Mouse (Mus musculus): Measurements from ENCODE around the gene Cenpl.

Cenpl gene

DNA sequence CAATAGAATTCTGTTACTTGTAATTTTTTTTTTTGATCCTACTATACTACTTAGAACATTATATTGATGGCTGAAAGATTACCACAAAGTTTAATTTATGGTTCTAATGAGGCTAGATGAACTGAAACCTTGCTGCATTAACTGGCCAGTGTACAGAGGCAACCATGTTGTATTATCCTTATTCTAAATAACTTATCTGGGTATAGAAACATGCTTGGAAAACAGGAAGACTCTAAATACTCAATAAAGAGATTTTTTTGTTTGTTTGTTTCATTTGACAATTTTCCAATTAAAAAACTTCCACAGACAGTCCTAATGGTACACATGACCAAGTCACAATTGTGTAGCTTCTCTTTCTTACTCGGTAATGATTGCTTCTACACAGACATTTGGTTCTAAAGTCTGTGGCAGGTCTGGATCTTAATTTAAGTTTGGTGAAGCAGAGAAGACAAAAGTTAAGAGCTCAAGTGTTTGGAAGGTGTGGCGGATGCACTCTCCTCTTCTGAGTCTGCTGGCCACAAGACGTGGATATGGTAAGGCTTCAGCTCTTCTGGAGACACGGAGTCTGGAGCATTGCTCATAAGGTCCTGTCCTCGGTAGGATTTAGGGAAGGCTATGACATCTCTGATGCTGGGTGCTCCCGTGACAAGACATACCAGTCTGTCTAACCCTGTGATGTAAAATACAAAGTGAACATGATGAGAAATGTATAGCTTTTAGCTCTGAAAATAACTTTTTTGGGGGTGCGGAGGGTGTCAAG, 29.1 kb upstream of the Cenpl start:
- DNase-seq (ENCODE audit: low spot score in 2 of 2), result no peak

DNA sequence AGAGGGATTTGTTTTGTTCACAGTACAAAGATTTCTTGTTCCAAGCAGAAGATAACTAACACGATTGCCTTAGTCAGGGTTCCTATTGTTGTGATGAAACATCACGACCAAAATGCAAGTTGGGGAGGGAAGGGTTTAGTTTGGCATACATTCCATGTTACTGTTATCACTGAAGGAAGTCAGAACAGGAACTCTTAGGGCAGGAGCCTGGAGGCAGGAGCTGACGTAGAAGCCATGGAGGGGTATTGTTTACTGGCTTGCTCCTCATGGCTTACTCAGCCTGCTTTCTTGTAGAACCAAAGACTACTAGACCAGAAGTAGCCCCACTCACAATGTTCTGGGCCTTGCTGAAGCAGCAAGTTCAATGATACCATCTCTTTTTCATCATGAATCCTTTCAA, 23.5 kb upstream of the Cenpl start:
- DNase-seq (ENCODE audit: low spot score in 2 of 2), result no peak

DNA sequence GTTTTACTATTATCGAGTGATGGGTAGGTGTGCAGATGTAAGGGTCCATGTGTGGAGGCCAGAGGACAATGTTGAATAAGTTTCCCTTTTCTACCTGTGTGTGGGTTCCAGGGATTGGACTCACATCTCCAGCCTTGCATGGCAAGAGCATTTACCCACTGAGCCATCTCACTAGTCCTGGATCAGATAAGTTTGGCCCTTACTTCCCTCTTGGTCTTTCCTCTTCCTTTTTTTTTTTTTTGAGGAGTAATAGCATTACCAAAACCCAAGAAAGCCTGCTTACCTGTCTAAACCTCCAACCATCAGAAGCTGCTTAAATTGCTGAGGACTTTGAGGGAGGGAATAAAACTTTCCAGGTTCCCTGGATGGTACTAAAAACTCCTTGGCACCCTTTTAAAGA, 13.3 kb upstream of the Cenpl start:
- DNase-seq (ENCODE audit: low spot score in 2 of 2), result no peak

DNA sequence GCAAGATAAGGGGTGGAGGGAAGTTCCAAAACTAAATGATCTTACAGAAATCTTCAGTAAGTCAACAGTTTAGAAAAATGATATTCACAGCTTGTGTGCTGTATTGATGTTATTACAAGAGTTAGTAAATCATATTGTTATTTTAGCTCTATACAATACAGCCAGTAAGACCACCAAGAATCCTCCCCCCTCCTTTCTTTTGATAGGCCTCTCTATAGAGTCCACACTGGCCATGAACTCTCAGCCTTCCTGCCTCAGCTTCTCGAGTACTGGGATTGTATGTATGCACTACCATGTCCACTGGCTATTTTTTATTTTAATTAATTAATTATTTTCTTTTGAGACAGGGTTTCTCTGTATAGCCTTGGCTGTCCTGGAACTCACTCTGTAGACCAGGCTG, 7.2 kb upstream of the Cenpl start:
- no peak for DNase-seq (ENCODE audit: low spot score in 2 of 2)

DNA sequence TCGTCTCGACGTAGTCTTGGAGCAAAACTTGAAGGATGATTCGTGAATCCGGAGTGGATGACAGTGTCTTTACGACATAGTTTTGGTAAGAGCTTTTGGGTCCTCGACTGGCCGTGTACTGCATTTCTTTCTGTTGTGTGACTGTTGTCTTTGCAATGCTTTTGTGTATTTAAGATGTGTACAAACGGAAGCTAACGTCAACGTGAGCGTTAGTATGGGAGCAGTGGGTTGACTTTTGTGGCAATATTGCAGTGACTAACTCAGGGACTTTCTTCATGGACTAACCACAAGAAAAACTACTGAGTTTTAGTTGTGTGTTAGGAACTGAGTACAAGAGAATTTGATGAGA, 733 bp downstream of the Cenpl start:
- DNase-seq (ENCODE audit: low spot score in 2 of 2), result no peak

DNA sequence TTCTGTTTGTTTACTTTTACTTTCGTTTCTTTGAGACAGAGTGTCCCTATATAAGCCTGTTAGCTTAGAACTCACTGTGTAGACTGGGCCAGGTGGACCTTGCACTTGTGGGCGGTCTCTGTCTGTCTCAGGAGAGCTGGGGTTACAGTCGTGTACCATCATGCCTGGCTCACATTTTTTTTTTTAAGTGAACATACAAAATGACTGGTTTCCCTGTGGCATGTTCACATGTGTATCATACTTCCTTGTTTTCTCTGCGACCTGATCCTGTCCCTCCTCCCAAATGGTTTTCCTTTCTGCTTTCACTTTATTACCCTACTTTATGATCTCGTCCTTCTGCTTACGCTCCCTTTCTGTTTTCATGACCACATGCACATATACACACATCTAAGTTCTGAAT, 5.7 kb downstream of the Cenpl start:
- DNase-seq (ENCODE audit: low spot score in 2 of 2), result no peak

DNA sequence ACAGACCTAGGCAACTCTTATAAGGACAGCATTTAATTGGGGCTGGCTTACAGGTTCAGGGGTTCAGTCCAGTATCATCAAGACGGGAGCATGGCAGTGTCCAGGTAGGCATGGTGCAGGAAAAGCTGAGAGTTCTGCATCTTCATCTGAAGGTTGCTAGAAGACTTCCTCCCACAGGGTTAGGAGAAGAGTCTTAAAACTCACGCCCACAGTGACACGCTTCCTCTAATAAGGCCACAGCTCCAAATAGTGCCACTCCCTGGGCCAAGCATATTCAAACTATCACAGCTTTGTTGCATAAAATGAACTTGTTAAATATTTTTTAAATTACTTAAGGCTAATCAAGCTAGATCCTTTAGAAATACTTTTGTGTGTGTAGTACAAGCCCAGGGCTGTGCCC, 6.7 kb downstream of the Cenpl start:
- no peak for DNase-seq (ENCODE audit: low spot score in 2 of 2)

DNA sequence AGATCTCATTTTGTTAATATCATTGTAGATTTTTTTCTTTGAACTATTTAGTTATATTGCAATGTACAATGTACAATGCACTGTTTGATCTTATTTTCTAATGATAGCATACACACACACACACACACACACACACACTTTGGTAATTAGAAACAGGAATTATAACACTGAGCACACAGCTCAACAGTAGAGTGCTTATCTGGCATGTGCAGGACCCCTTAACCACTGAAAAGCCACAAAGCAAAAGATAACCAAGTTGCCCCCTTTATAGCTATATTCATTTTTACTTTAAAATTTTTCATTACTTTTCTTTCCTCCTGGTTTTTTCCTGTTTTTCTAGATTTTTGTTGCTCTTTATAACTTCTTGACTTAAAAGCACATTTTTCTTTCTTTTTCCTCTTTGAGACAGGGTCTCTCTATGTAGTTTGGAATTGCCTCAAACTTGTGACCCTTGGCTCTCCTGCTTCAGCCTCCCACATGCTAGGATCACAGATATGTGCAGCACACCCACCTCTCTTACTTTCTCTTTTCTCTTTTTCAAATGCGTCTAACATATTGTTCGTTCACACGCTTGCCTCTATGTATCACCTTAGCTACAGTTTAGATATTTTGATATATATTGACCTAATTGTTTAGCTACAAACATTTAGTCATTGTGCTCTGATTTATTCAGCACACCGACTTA, 29.4 kb downstream of the Cenpl start:
- no peak for DNase-seq (ENCODE audit: low spot score in 2 of 2)

DNA sequence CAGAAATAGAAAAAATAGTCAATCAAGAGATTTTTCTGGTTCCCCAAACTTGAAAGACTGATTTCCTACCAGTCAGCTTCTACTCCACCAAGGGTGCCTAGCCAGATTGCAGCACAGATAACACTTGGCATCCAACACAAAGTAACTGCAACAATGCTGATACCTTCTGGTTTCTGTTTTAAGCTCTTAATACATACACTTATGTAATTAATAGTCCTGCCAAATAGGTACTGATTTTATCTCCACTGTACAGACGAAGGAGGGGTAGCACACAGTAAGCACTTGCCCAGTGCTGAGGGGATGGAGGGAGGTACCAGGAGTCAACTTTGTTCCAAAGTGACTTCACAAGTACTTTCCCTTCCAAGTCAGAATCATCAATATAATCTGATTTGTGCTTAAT, 33.3 kb downstream of the Cenpl start:
- DNase-seq (ENCODE audit: low spot score in 2 of 2), result no peak

DNA sequence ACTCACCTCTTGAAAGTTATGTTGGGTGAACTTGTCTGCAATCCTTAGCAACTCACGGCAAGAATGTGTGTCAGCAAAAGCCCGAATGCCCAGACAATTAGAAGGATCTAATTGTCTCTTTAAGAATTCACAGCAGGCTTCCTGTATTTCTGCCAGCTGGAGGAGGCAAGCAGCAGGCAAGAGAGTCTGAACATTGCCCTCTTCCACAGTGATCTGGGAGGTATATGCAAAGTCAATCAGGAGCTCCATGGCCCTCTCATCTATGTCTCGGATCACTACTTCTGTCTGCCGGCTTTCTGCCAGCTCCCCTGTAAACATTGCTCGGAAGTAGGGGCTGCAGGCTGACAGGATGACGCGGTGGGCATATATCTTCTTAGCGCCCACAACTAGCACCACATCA, 38.7 kb downstream of the Cenpl start:
- no peak for DNase-seq (ENCODE audit: low spot score in 2 of 2)

DNA sequence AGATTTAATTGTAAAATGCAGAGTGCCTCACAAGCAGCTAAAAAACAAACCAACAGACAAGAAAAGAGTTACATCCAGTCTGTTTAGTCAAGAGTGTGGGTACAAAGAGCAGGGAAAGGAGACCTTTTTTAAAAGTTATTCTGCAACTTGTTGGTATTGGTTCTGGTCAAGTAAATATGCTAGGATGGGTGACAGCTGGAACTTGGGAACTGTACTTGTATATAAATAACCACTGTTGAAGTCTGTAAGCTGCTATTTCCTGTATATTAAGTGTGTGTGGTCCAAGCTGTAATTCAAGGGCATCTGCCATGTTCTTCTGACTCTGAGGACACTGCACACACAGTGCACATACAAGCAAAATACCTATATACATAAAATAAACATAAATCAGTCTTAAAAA, 44.1 kb downstream of the Cenpl start:
- no peak for DNase-seq (ENCODE audit: low spot score in 2 of 2)

DNA sequence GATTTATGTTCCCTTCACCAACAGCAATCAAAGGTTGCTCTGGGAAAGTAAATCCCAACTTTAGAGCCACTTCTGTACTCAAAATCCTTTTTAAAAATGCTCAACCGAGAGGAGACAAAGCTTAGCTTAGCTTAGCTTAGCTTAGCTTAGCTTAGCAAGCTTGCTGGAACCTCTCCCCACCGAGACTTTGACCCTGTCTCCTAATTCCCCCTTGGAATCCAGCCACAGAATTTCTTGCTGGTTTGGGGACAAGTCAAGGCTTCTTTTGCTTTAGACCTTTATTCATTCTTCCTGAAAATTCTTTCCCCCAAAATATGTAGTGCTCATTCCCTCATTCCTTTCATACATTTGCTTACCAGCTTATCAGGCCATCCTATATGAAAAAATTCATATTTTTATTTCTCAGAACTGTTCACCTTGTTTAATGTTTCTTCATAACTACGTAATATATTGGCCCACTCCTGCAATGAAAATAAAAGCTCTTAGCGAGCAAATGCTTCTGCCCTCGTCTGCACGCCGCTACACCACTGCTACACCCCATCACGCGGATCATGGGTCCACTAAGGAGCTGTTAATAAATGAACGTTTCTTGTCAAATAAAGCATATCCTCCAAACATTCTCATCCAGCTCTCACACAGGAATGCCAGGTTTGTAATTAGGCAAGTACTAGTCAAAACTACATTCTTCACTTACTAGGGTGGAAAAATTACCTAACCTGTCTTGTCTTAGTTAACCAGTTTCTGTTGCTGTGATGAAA, 52.3 kb downstream of the Cenpl start:
- DNase-seq (ENCODE audit: low spot score in 2 of 2), result no peak

DNA sequence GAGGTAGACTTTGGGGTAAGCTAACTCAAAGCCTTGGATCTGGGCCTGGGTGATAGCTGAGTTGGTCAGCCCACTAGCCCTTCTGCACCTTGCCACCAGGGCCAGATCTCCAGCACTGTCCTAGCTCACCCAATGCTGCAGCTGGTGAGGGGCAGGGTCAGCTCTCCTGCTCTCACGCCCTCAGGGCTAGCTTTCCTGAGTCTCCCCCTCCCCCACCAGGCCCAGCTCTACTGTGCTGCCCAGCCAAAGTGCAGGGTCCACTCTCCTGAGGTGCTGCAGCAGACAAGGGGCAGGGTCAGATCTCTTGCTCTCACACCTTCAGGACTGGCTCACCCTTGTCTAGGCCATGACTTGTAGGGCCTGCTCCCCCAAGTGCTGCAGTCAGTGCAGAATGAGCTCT, 55.9 kb downstream of the Cenpl start:
- DNase-seq (ENCODE audit: low spot score in 2 of 2), result no peak

DNA sequence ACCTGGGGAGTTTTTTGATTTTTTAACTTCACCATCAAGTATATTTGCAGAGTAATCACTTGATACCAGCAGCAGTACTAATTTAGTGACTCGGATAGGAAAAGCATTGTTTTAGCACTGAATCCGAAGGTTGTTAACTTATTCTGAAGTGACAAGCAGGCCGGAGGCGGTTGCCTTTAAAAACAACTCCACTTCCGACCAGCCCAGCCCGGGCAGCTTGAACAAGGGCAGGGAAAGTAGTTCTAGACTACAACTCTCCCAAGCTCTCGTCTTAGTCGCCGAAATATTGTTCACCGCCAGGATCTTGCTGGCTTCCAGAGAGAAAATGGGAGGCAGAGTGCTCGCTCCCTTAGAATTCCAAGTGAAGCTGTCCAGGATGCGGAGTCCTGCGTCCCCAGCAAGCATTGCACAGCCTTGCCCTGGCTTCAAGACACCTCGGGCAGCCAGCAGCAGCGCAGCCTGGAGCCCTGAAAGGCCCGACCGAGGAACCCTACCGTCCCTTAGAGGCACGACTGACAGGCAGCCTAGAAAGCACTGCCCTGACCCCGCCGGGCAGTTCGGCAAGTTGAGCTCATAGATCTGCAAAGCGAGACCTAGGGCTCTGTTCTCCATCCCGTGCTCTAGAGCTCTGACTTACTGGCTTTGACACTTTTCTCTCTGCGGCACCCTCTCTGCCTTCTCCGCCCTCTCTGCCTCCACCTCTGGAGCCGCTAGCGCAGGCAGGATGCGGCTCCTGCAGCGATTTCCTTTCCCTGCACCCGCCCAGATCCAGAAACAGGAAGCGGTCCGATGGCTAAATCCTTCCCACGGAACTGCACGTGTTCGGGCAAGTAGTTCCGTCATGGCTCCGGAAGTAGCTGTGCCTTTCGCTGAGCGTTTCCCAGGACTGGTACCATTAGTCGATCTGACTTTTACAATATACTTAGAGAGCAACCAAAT, 60.5 kb downstream of the Cenpl start, which contains the start of gene Klhl20:
Klhl20 (minus strand) TSS at position 786 of the 939 bp plus-strand sequence.
- peak; percentile 97 for DNase-seq (ENCODE audit: low spot score in 2 of 2)
